Mouse (Mus musculus) bone marrow macrophage, adult 2 months (primary cell): ENCODE measurements around the gene Gm10073.

Experiments used
- CTCF ChIP-seq: IDR thresholded peaks from 2 replicates; pipeline ENCODE4 v1.5.1; 2012; ENCODE audit warnings: low read depth, mild to moderate bottlenecking, low read length, moderate library complexity
- POLR2A ChIP-seq: IDR thresholded peaks from 2 replicates; pipeline ENCODE4 v1.6.1; 2012; ENCODE audit warnings: mild to moderate bottlenecking, low read depth, low read length, borderline replicate concordance

DNA sequence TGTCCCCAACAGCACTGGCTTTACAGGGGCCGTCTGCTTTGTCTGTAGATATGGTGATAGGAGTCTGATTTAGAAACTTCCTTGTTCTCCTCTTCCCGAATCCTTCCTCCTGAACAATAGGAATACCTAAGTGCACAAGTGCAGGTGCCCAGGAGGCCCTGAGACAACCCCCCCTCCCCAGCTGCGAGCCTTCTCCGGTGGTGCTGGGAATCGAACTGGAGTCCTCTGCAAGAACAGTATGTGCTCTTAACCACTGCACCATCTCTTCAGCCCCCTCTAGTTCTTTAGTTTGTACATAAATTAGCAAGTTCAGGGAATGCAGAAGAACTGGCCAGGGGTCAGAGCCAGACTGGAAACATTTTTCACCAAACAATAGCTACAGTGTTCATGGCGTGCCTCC is 44.6 kb upstream of the Gm10073 start:
- TF ChIP-seq CTCF, result no peak
- no peak for TF ChIP-seq POLR2A
